Mouse (Mus musculus) heart, embryonic 10.5 days (tissue): ENCODE measurements around the gene Ubac2. TPM values are rescaled to one million over a fixed set of nuclear protein-coding genes. Genes with fewer than 3 reads are reported as not detected.

Experiments
- DNase-seq: peaks from one replicate; pipeline ENCODE4 v3.0.0-alpha.2; 2017; ENCODE audit warnings: low spot score
- H3K27ac ChIP-seq: fragments of 300-500 bp; sonication (generic); 2 replicates; pipeline ENCODE4 v1.5.1; 2016; ENCODE audit warnings: mild to moderate bottlenecking
- H3K27me3 ChIP-seq: fragments of 300-500 bp; sonication (generic); 2 replicates; pipeline ENCODE4 v1.6.1; 2016; ENCODE audit warnings: mild to moderate bottlenecking; ENCODE audit not compliant: poor library complexity, insufficient read depth, severe bottlenecking
- H3K36me3 ChIP-seq: fragments of 300-500 bp; sonication (generic); 2 replicates; pipeline ENCODE4 v1.6.1; 2016; ENCODE audit warnings: mild to moderate bottlenecking, moderate library complexity
- H3K4me1 ChIP-seq: fragments of 300-500 bp; sonication (generic); 2 replicates; pipeline ENCODE4 v1.6.1; 2016; ENCODE audit warnings: mild to moderate bottlenecking
- H3K4me3 ChIP-seq: fragments of 300-500 bp; sonication (generic); 2 replicates; pipeline ENCODE4 v1.5.1; 2016; ENCODE audit warnings: mild to moderate bottlenecking, moderate library complexity
- H3K9me3 ChIP-seq: fragments of 300-500 bp; sonication (generic); 2 replicates; pipeline ENCODE4 v1.6.1; 2016; ENCODE audit warnings: mild to moderate bottlenecking, moderate library complexity
- WGBS: fragments of 180-500 bp; shearing (Covaris S2); methylation state at CpG from one replicate; pipeline ENCODE4 v1.1.7; 2016; 5-methylcytosine and 5-hydroxymethylcytosine counted together
- polyA plus RNA-seq: library from polyadenylated mRNA; unstranded; fragments of >200 nt; fragmentation: Nextera tagmentation; extraction: Ambion mirVana; gene quantifications from 2 replicates; pipeline ENCODE4 v1.2.1, GENCODE M21; 2016

Gene Ubac2
- polyA plus RNA-seq, 1 experiment from 2014 or later = 63.4 TPM

DNA sequence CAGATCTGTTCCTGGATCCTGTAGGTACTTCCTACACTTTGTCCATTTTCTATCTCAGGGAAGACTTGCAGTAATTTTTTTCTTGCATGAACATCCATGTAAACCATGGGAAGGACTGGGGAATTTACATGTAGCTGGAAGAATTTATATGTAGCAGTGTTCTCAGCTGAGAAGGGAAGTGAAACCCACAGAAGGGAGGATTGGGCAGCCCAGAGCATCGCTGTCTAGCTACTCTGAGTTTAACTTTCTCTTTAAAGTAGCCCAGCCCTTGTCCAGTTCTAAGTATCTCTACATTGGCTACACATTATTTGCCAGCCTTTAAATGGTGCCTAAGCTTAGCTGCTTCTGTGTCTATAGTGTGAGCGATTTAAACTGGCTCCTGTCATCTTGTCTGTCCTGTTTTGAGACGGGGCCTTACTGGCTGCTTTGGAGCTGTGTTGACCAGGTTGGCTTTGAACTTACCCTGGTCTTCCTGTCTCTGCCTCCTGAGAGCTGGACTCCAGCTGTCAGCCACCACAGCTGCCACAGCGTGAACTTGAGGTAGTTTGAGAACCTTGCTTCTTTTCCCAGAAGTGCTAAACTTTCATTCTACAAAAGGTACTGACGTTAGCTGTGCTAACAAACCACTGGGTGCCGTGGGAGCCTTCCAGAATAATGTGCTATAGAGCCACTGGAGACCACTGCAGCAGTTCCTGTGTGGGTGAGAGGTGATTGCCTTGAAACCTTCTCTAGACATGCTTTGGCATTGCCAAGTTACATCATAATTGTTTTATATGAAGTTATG, 38.1 kb downstream of the Ubac2 start:
- no peaks in the 10 kb centered on the region for H3K9me3 ChIP-seq
- H3K36me3 ChIP-seq = peaks cover 37% of the 10 kb centered on the region
- no peak overlapping the region for H3K27ac ChIP-seq
- H3K4me3 ChIP-seq = no peak overlapping the region
- peaks cover 25% of the 10 kb centered on the region for H3K4me1 ChIP-seq
- no peak for DNase-seq
- WGBS = 86% methylated on average over 6 of the region's 6 CpGs
- H3K27me3 ChIP-seq = no peaks in the 10 kb centered on the region

DNA sequence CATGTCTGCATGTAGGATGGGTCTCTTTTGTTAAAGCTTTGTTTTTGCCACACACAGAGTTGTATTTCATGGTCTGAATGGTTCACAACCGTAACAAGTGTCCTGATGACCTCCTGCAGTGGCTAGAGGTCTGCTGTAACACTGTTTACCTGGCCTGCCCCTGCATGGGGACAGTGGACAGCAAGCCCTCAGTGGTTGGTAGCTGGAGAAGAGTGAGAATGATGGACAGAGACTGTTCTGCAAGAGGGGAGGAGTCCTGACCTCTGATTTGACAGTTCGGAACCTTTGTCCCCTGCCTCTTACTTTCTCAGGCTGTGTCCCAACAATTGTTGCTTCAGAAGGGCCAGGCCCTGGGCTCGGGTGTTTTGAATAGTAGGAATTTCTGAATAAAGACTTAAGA, 39.8 kb downstream of the Ubac2 start:
- peak; percentile 58 for DNase-seq
- WGBS = 79% methylated on average over 3 of the region's 3 CpGs
- no peak overlapping the region for H3K4me3 ChIP-seq
- no peak overlapping the region for H3K27ac ChIP-seq
- H3K9me3 ChIP-seq = no peaks in the 10 kb centered on the region
- H3K36me3 ChIP-seq = peaks cover 25% of the 10 kb centered on the region
- peaks cover 11% of the 10 kb centered on the region for H3K4me1 ChIP-seq
- no peaks in the 10 kb centered on the region for H3K27me3 ChIP-seq

DNA sequence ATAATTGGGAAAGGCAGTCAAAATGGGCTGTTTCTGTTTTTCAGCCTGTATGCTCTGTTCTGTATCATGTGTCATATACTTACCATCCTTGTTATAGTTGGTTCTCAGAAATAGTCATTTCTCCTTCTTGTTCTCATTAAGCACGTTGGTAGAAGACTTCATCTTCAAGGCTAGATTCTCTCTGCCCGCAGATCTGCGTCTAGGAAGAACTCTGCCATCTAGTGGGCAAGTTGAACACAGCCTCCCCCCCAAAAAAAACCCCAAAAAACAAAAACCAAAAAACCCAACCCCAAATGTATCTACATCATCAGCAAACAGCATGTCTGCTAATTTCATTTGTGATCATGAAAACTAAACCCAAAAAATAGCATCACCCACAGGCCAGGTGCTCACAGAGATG, 41.3 kb downstream of the Ubac2 start:
- no peak overlapping the region for H3K4me3 ChIP-seq
- no peaks in the 10 kb centered on the region for H3K9me3 ChIP-seq
- peak; percentile 64 for DNase-seq
- H3K27ac ChIP-seq = no peak overlapping the region
- peaks cover 13% of the 10 kb centered on the region for H3K4me1 ChIP-seq
- WGBS = 35% methylated on average over 3 of the region's 3 CpGs
- no peaks in the 10 kb centered on the region for H3K27me3 ChIP-seq
- peaks cover 25% of the 10 kb centered on the region for H3K36me3 ChIP-seq

DNA sequence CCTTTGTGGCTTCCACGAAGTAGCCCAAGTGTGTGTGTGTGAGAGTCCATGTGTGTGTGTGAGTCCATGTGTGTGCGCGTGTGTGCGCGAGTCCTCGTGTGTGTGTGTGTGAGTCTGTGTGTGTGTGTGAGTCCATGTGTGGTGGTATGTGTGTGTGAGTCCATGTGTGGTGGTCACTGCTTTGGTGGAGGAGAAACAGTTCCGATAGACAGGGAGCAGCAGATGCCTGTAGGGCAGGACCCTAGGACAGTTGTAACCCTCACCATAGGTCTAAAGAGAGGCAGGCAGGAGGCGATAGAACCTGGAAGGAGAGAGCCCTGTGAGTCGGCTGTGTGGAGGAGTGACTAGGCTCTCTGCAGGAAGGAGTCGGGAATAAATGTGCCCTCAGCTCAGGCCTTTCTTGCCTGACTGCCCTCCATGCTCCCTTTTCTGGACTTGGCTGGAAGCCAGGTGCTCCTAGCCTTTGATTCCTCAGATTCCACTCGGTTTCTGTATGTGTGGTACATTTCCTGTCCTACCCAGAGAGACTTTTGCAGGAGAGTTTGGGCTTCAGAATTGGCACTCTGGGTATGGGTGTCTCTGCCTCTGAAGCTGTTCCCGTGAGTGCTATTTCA, 42.2 kb downstream of the Ubac2 start:
- 0 out of 2 replicates have a peak overlapping the region, but pooled peaks have one; percentile 6 for H3K27ac ChIP-seq
- H3K27me3 ChIP-seq = no peaks in the 10 kb centered on the region
- H3K4me1 ChIP-seq = peaks cover 16% of the 10 kb centered on the region
- no peak overlapping the region for H3K4me3 ChIP-seq
- peak; percentile 74 for DNase-seq
- H3K9me3 ChIP-seq = no peaks in the 10 kb centered on the region
- H3K36me3 ChIP-seq = peaks cover 23% of the 10 kb centered on the region
- 79% methylated on average over 12 of the region's 12 CpGs for WGBS

DNA sequence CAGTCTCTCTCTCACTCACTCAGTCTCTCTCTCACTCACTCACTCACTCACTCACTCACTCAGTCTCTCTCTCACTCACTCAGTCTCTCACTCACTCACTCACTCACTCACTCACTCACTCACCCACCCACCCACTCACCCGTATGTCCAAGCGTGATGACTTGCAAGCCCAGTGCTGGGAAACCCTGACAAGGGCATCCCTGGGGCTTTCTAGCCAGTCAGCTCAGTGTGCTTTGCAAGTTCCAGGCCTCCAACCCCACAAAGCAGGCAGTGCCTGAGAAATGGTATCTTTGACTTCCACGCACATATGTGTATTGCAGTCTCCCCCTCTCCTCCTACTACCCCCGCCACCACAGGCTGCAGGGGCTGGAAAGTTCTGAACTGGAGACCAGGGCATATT, 43.6 kb downstream of the Ubac2 start:
- 84% methylated on average over 4 of the region's 4 CpGs for WGBS
- DNase-seq = peak; percentile 64
- H3K4me3 ChIP-seq = no peak overlapping the region

DNA sequence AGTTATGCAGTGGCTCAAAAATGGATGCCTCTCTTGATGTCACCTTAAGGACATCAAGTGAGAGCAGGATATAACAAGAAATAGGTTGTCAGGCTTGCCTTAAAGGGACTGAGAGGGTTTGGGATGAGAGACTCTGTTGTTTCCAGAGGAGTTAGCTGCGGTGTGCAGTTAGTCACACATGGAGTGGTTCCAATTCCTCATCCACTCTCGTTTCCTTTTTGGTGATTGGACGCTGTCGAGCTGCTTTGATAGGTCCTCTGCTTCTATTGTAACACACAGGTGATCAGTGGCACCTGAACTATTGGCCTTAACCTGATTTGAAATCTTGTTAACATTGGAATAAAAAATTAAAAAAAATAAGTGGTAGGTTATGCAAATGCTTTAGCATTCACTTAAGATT, 44.3 kb downstream of the Ubac2 start:
- WGBS = 85% methylated on average over 4 of the region's 4 CpGs
- peak; percentile 58 for DNase-seq
- Histone ChIP-seq H3K36me3 (0 out of 2 replicates have a peak, but pooled peaks cover 4% of the 10 kb centered on the region), H3K4me3 (no peak overlapping the region), H3K27ac (no peak overlapping the region), H3K9me3 (no peaks in the 10 kb centered on the region), H3K4me1 (peaks cover 16% of the 10 kb centered on the region), H3K27me3 (no peaks in the 10 kb centered on the region)

More for the DNA sequence above, 43.6 kb downstream of the Ubac2 start:
- H3K4me1 ChIP-seq = peaks cover 16% of the 10 kb centered on the region
- no peak overlapping the region for H3K27ac ChIP-seq
- H3K36me3 ChIP-seq = peaks cover 11% of the 10 kb centered on the region
- H3K27me3 ChIP-seq = no peaks in the 10 kb centered on the region
- H3K9me3 ChIP-seq = no peaks in the 10 kb centered on the region

DNA sequence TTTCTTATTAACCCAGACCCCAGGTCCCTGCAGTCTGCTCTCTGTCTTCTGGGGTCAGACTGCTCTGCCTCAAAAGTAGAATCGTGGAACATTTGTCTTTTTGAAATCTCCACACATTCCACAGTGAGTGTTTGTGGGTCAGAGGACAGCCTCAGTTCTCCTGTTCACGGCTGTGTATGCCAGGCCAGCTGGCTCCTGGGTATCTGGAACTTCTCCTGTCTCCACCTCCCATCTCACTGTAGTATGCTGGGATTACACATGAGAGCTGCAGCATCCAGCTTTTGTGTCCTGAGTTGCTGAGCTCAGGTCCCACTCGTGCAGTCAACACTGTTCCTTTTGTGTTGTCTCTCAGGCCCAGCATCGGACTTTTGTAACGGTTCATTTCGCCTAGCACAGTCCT, 46.5 kb downstream of the Ubac2 start:
- H3K4me3 ChIP-seq = no peak overlapping the region
- peak; percentile 70 for DNase-seq
- no peaks in the 10 kb centered on the region for H3K9me3 ChIP-seq
- WGBS = 79% methylated on average over 6 of the region's 6 CpGs
- no peaks in the 10 kb centered on the region for H3K36me3 ChIP-seq
- peaks cover 22% of the 10 kb centered on the region for H3K4me1 ChIP-seq
- no peaks in the 10 kb centered on the region for H3K27me3 ChIP-seq
- 0 out of 2 replicates have a peak overlapping the region, but pooled peaks have one; percentile 36 for H3K27ac ChIP-seq

DNA sequence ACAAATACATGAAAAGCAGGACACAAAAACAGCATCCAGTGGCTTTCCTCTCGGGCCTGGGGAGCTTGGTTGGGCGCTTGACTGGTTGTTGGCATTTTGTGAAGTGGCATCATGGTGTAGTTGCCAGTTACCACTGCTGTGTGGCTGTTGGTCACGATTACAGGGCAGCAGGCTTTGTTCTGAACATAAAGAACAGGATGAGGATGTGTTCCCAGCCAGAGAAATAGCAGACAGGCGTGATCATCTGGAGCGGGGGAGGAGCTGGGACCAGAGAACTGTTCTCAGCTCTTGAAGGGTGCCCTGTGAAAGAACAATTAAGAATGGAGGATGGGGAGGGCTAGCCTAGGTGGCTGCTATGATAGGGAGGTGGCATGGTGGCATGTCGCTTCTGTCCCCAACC, 48.5 kb downstream of the Ubac2 start:
- Histone ChIP-seq H3K27ac (no peak overlapping the region), H3K9me3 (no peaks in the 10 kb centered on the region), H3K4me1 (peaks cover 26% of the 10 kb centered on the region), H3K4me3 (no peak overlapping the region), H3K27me3 (no peaks in the 10 kb centered on the region), H3K36me3 (no peaks in the 10 kb centered on the region)
- DNase-seq = peak; percentile 58
- 86% methylated on average over 6 of the region's 6 CpGs for WGBS

DNA sequence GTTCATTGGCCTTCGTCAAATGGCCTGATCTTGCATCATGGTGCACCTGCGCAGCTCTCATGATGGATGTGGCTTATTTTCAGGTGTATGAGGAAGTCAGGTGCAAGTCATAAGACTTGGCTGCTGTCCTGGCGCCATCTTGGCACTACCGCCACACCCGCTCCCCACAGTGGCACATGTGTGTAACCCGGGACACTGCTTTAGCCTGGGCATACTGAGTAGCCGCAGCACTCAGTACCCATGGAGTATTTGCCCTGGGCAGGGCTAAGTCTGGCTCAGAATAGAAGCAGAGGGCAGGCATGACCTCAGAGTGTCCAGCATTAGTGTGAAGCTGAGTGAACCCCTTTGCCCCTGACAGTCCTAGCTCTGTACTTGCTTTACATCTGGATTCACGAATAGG, 49.0 kb downstream of the Ubac2 start:
- H3K36me3 ChIP-seq = no peaks in the 10 kb centered on the region

DNA sequence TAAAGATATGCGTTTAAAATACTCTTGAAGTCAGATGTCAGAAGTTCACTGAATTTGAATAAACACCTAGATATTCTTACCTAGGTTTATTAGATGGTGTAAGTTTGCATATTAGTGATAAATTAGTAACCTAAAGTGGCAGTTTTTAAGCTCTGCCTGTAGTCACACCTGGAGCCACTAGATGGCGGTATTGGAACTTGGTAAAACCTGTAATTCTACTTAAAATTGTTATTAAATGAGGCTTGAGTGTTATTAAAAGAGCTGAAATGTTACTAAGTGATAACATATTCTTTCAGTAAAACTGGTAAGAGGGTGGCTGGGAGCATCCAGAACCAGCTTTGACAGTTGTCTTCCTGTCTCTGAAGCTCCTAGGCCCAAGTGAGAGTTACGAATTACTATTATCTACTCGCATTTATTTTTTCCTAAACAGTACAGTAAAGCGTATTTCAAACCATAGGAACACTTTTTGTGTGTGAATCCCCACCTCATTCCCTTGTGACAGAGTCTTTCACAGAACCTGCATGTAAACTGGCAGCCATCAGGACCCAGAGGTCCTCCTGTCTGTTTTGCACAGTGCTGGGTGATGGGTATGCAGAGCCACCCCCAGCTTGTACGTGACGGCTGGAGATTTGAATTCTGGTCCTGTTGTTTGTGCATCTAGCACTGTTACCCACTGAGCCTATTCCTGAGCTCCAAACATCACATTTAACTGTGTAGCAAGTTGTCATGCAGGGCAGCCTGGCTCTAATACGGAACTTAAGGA, 50.1 kb downstream of the Ubac2 start:
- H3K27me3 ChIP-seq = no peaks in the 10 kb centered on the region
- peak; percentile 75 for DNase-seq
- no peak overlapping the region; the same call in 1 of the 2 replicates for H3K27ac ChIP-seq
- H3K4me3 ChIP-seq = no peak overlapping the region
- 51% methylated on average over 8 of the region's 8 CpGs for WGBS
- no peaks in the 10 kb centered on the region for H3K9me3 ChIP-seq
- H3K36me3 ChIP-seq = no peaks in the 10 kb centered on the region
- H3K4me1 ChIP-seq = peaks cover 26% of the 10 kb centered on the region

More for the DNA sequence above, 49.0 kb downstream of the Ubac2 start:
- H3K4me1 ChIP-seq = peaks cover 26% of the 10 kb centered on the region
- H3K4me3 ChIP-seq = no peak overlapping the region
- no peak overlapping the region for H3K27ac ChIP-seq
- no peaks in the 10 kb centered on the region for H3K27me3 ChIP-seq
- no peaks in the 10 kb centered on the region for H3K9me3 ChIP-seq
- 93% methylated on average over 8 of the region's 8 CpGs for WGBS
- DNase-seq = peak; percentile 66

DNA sequence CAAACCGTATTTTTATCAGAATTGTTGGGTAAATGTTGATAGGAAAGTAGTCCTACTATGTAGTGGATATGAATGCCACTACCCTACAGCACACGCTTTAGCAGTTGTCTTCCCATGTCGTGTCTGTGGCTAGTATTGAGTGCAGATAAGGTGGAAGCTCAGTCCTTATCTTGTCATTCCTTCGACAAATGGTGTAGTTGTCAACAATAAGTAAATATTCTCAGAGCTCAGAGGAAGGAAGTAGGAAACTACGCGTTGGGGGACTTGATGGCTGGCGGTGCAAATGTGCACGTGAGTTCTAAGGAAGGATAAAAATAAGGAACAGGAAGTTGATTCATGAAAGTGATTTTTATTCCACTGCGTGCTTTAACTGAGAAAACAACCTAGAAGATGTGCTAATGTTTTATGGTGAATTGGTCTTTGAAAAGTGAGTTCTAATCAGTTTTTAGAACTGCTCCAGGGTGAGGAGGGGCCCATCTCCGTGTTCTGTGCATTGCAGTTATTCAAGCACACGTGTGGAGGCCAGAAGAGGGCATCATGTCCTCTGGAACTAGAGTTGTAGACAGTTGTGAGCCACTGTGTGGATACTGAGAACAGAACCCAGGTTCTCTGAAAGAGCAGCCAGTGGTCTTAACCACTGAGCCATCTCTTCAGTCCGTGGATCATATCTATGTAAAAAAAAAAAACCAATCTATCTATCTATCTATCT, 51.0 kb downstream of the Ubac2 start:
- 52% methylated on average over 12 of the region's 12 CpGs for WGBS
- peaks cover 7% of the 10 kb centered on the region for H3K36me3 ChIP-seq
- H3K27ac ChIP-seq = no peak overlapping the region

DNA sequence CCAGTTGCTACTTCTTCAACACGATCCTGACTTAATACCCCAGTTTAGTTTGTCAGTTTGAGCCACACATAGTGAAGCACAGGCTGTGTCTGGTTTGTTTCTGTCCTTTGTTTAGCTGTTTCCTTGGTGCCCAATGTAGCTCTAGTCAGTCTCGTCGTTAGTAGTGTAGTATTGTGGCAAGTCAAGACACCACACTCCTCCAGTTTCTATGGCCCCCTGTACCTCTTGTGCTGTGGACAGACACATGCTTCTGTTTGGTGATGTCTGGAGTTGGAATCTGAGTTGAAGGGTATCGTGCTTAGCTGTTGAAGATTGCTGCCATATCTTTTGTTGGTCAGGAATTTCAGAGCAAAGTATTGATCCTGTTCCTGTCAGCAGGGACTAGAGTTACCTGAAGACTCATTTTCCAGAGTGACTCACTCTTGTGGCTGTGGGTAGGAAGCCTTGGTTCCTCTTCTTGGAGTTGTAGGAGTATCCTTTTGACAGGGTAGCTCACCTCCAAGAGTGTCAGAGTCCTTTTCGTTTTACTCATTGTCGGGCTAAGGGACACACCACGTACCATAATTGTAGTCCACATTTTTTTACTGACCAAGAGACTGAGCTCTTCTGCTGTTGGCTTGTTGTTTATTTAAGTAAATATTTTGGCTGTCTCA, 52.4 kb downstream of the Ubac2 start:
- Histone ChIP-seq H3K27me3 (no peaks in the 10 kb centered on the region), H3K36me3 (peaks cover 20% of the 10 kb centered on the region), H3K9me3 (no peaks in the 10 kb centered on the region; the same call in 1 of the 2 replicates), H3K4me3 (no peak overlapping the region), H3K4me1 (peaks cover 21% of the 10 kb centered on the region), H3K27ac (peak overlapping the region; percentile 56)
- DNase-seq = peak; percentile 75
- WGBS = 59% methylated on average over 7 of the region's 7 CpGs

More for the DNA sequence above, 51.0 kb downstream of the Ubac2 start:
- no peaks in the 10 kb centered on the region for H3K9me3 ChIP-seq
- DNase-seq = peak; percentile 42
- peaks cover 26% of the 10 kb centered on the region for H3K4me1 ChIP-seq
- H3K27me3 ChIP-seq = no peaks in the 10 kb centered on the region
- no peak overlapping the region for H3K4me3 ChIP-seq
